Mouse (Mus musculus) midbrain, postnatal 0 days (tissue): ENCODE measurements around the gene Rdh7. TPM values are rescaled to one million over a fixed set of nuclear protein-coding genes. Genes with fewer than 3 reads are reported as not detected.
"Not testable (repeated sequence)": the region's sequence is repeated elsewhere in the genome, so short reads cannot be mapped to it uniquely, and the experiment has no call there.

Experiments
- ATAC-seq: fragments of 200-750 bp; cut with Nextera tagmentation; 2 replicates; pipeline ENCODE4 v1.8.0; 2017; ENCODE audit warnings: moderate number of reproducible peaks, mild to moderate bottlenecking, moderate TSS enrichment, moderate library complexity; ENCODE audit not compliant: low FRiP score
- DNase-seq: peaks from one replicate; pipeline ENCODE4 v3.0.0-alpha.2; 2015; ENCODE audit warnings: low spot score
- H3K27ac ChIP-seq: fragments of 300-500 bp; sonication (generic); 2 replicates; pipeline ENCODE4 v1.5.1; 2014; ENCODE audit warnings: low read depth, mild to moderate bottlenecking, low read length, mixed read lengths
- H3K27me3 ChIP-seq: fragments of 300-500 bp; sonication (generic); 2 replicates; pipeline ENCODE4 v1.6.1; 2014; ENCODE audit warnings: low read length, control low read depth, mixed read lengths; ENCODE audit not compliant: insufficient read depth
- H3K36me3 ChIP-seq: fragments of 300-500 bp; sonication (generic); 2 replicates; pipeline ENCODE4 v1.6.1; 2014; ENCODE audit warnings: low read length, control low read depth, mixed read lengths; ENCODE audit not compliant: insufficient read depth
- H3K4me1 ChIP-seq: fragments of 300-500 bp; sonication (generic); 2 replicates; pipeline ENCODE4 v1.6.1; 2014; ENCODE audit warnings: mild to moderate bottlenecking, control low read depth, antibody characterized with exemption, low read length, mixed read lengths; ENCODE audit not compliant: insufficient read depth
- H3K4me2 ChIP-seq: fragments of 300-500 bp; sonication (generic); 2 replicates; pipeline ENCODE4 v1.6.1; 2014; ENCODE audit warnings: low read depth, mild to moderate bottlenecking, low read length, mixed read lengths; ENCODE audit not compliant: poor library complexity, severe bottlenecking
- H3K4me3 ChIP-seq: fragments of 300-500 bp; sonication (generic); 2 replicates; pipeline ENCODE4 v1.5.1; 2014; ENCODE audit warnings: low read depth, mild to moderate bottlenecking, low read length, moderate library complexity
- H3K9ac ChIP-seq: fragments of 300-500 bp; sonication (generic); replicated peaks from 2 replicates; pipeline ENCODE4 v1.6.1; 2014; ENCODE audit warnings: mild to moderate bottlenecking, low read length, moderate library complexity, mixed read lengths; ENCODE audit not compliant: poor library complexity, severe bottlenecking
- H3K9me3 ChIP-seq: fragments of 300-500 bp; sonication (generic); 2 replicates; pipeline ENCODE4 v1.6.1; 2016; ENCODE audit warnings: low read length, control low read depth
- CTCF ChIP-seq: IDR thresholded peaks from 2 replicates; pipeline ENCODE4 v1.5.1; 2016; ENCODE audit warnings: antibody characterized with exemption, mild to moderate bottlenecking
- WGBS: fragments of 180-500 bp; shearing (Covaris S2); extraction: QIAGEN DNeasy Blood & Tissue Kit; methylation state at CpG from one replicate; pipeline ENCODE4 v1.1.7; 2014; 5-methylcytosine and 5-hydroxymethylcytosine counted together
- polyA plus RNA-seq: library from polyadenylated mRNA; unstranded; fragments of >200 nt; fragmentation: Nextera tagmentation; extraction: Ambion mirVana; gene quantifications from 2 replicates; pipeline ENCODE4 v1.2.1, GENCODE M21; 2015
- total RNA-seq: library from RNA; depleted of rRNA; stranded (reverse); fragments of >200 nt; gene quantifications from 2 replicates; pipeline ENCODE4 v1.2.3, GENCODE M21; 2014; rRNA removed

The Rdh7 gene
- total and polyA plus RNA-seq, 2 experiments from 2014 or later = not detected

DNA sequence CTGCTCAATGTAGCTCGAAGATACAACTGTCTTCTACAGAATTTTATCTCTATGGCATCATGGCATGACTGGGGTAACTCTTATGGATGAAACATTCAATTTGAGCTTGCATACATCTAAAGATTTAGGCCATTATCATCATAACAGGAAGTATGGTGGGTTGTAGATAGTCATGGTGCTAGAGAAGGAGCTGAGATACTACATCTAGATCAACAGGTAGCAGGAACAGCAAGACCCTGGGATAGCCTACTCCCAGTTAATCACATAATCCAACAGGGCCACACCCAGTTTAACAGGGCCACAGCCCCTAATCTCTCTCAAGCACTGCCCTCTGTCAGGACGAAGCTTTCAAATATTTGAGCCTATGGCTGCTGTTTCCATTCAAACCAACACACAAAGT, 47.8 kb downstream of the Rdh7 start:
- Histone ChIP-seq H3K4me3 (no peak overlapping the region), H3K27me3 (no peaks in the 10 kb centered on the region), H3K36me3 (no peaks in the 10 kb centered on the region), H3K9ac (no peak overlapping the region), H3K27ac (no peak overlapping the region), H3K9me3 (no peaks in the 10 kb centered on the region), H3K4me2 (no peak overlapping the region), H3K4me1 (no peaks in the 10 kb centered on the region)
- ATAC-seq (no peak), DNase-seq (no peak)
- WGBS = 61% methylated on average over 2 of the region's 2 CpGs
- TF ChIP-seq CTCF = no peak

DNA sequence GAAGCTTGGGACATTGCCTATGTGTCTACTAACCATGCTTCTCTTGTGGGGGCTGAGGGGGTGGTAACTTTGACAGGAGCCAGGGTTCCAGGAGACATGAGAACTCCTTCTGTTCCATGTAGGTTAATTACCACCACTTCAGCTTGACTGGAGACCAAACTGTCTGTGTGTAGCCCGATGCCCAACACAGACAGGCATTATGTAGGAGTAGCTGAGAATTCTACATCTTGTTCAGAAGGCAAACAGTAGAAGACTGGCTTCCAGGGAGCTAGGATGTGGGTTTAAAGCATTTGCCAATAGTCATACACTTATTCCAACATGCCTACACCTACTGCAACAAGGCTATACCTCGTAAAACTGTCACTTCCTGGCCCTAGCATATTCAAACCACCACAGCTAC, 50.1 kb downstream of the Rdh7 start:
- H3K36me3 ChIP-seq = no peaks in the 10 kb centered on the region
- 80% methylated on average over 2 of the region's 2 CpGs for WGBS
- H3K9me3 ChIP-seq = no peaks in the 10 kb centered on the region
- H3K27ac ChIP-seq = no peak overlapping the region
- H3K4me3 ChIP-seq = no peak overlapping the region
- no peak overlapping the region for H3K4me2 ChIP-seq
- no peak for TF ChIP-seq CTCF
- no peaks in the 10 kb centered on the region for H3K27me3 ChIP-seq
- H3K4me1 ChIP-seq = no peaks in the 10 kb centered on the region
- no peak overlapping the region for H3K9ac ChIP-seq
- DNase-seq (no peak), ATAC-seq (no peak)

DNA sequence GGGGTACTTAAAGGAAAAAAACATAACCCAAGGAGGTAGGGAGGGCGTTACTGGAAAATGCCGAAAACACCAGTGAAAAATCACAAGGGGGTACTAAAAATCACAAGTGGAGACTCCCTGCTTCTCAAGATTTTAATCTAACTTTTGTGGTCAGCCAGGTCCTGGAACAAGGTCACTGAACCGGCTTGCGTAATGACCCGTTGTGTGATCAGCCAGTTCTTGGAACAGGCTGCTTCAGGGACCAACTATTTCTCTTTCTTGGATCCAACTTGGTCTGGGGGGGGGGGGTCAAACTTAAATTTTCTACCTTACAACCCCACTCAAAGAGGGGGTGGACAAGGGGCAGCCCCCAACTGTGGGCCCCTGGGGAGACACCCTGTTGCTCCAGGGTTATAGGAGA, 50.8 kb downstream of the Rdh7 start:
- H3K4me1 ChIP-seq, H3K9me3 ChIP-seq, H3K36me3 ChIP-seq, H3K4me2 ChIP-seq, H3K9ac ChIP-seq, ATAC-seq, H3K27me3 ChIP-seq, H3K27ac ChIP-seq, H3K4me3 ChIP-seq, DNase-seq: not testable (repeated sequence)
- 90% methylated on average over 5 of the region's 5 CpGs for WGBS

DNA sequence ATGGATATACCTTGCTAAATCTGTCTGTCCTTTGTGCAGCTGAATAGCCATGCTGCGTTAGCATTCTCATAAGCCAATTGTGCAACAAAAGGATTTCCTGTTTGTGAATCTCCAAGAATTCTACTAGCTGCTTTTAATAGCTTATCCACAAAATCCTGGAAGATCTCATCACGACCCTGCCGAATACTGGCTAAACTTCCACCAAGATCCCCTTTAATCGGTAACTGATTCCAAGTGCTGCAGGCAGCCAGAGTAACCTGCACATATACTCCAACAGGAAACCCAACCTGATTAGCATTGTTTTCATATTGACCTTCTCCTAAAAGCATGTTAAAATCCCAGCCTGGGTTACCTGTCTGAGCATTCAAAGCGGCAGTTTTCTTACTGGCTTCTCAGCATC, 53.3 kb downstream of the Rdh7 start:
- ATAC-seq = no peak
- H3K27me3 ChIP-seq = no peaks in the 10 kb centered on the region
- 75% methylated on average over 5 of the region's 5 CpGs for WGBS

DNA sequence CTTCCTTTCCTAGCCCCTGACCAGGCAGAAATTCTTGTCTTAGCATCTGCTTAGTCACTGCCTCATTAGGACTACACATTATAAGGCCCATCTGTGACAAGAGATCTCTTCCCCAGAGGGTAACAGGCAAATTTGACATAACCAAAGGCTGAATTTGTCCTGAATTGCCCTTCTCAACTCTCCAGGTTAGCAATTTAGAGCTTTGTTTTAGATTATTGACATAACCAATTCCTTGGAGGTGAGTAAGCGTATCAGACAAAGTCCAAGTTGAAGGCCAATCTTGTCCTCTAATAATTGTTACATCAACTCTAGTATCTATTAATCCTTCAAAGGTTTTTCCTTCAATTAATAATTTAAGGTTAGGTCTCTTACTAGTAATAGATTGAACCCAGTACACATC, 54.4 kb downstream of the Rdh7 start:
- not testable (repeated sequence) for H3K4me2 ChIP-seq, H3K9ac ChIP-seq, H3K36me3 ChIP-seq, H3K4me3 ChIP-seq, H3K27me3 ChIP-seq, H3K27ac ChIP-seq, DNase-seq, H3K9me3 ChIP-seq, H3K4me1 ChIP-seq, ATAC-seq
- 97% methylated on average over 1 of the region's 1 CpGs for WGBS

More for the DNA sequence above, 53.3 kb downstream of the Rdh7 start:
- no peak for TF ChIP-seq CTCF
- no peak overlapping the region for H3K9ac ChIP-seq
- H3K27ac ChIP-seq = no peak overlapping the region
- H3K9me3 ChIP-seq = no peaks in the 10 kb centered on the region
- H3K4me2 ChIP-seq = no peak overlapping the region
- H3K4me1 ChIP-seq = no peaks in the 10 kb centered on the region
- no peak for DNase-seq
- H3K36me3 ChIP-seq = no peaks in the 10 kb centered on the region
- H3K4me3 ChIP-seq = no peak overlapping the region

Other genes with a start within 250 kb of the Rdh7 start
- 6.1 and 10.2 TPM in 2 replicates for gene Stat6, start 245.8 kb downstream of the Rdh7 start, total RNA-seq
- 3.9 and 4.3 TPM in 2 replicates for gene Stat6, start 245.8 kb downstream of the Rdh7 start, polyA plus RNA-seq
- 3.2 and 3.7 TPM in 2 replicates for gene Nemp1, start 221.9 kb downstream of the Rdh7 start, total RNA-seq
- gene Nemp1, start 221.9 kb downstream of the Rdh7 start, polyA plus RNA-seq = 1.4 and 1.7 TPM in 2 replicates
- 4.8 and 5.6 TPM in 2 replicates for gene Nab2, start 220.2 kb downstream of the Rdh7 start, total RNA-seq
- 1.4 and 1.6 TPM in 2 replicates for gene Nab2, start 220.2 kb downstream of the Rdh7 start, polyA plus RNA-seq
- gene Myo1a, start 183.6 kb downstream of the Rdh7 start, total RNA-seq = 0.57 and 0.77 TPM in 2 replicates
- 0.13 and 0.15 TPM in 2 replicates for gene Myo1a, start 183.6 kb downstream of the Rdh7 start, polyA plus RNA-seq
- gene Tac2, start 164.3 kb downstream of the Rdh7 start, total RNA-seq = 0.27 TPM in 1 of 2 replicates, not detected in the other
- 2.0 and 4.5 TPM in 2 replicates for gene Tac2, start 164.3 kb downstream of the Rdh7 start, polyA plus RNA-seq
- gene Zbtb39, start 149.3 kb downstream of the Rdh7 start, total RNA-seq = 13.6 and 15.2 TPM in 2 replicates
- gene Zbtb39, start 149.3 kb downstream of the Rdh7 start, polyA plus RNA-seq = 3.0 and 3.1 TPM in 2 replicates
- 1.6 and 3.2 TPM in 2 replicates for gene Gpr182, start 137.1 kb downstream of the Rdh7 start, total RNA-seq
- 1.8 and 2.7 TPM in 2 replicates for gene Gpr182, start 137.1 kb downstream of the Rdh7 start, polyA plus RNA-seq
- gene Rdh1, start 129.1 kb downstream of the Rdh7 start, total RNA-seq = 0.11 TPM in 1 of 2 replicates, not detected in the other
- gene Rdh1, start 129.1 kb downstream of the Rdh7 start, polyA plus RNA-seq = 0.05 TPM in 1 of 2 replicates, not detected in the other
- gene Rdh16f1, start 129.0 kb downstream of the Rdh7 start, total RNA-seq = 0.27 TPM in 1 of 2 replicates, not detected in the other
- gene Rdh16f1, start 129.0 kb downstream of the Rdh7 start, polyA plus RNA-seq = not detected in 2 replicates
- gene Rdh9, start 112.4 kb downstream of the Rdh7 start, total RNA-seq = 0.66 TPM in 1 of 2 replicates, not detected in the other
- gene Rdh9, start 112.4 kb downstream of the Rdh7 start, polyA plus RNA-seq = 0.60 and 0.63 TPM in 2 replicates
- not detected in 2 replicates for gene Rdh16, start 87.7 kb downstream of the Rdh7 start, total RNA-seq
- gene Rdh16, start 87.7 kb downstream of the Rdh7 start, polyA plus RNA-seq = not detected in 2 replicates
- gene Rdh19, start 38.9 kb downstream of the Rdh7 start, total RNA-seq = not detected in 2 replicates
- gene Rdh19, start 38.9 kb downstream of the Rdh7 start, polyA plus RNA-seq = not detected in 2 replicates
- gene Rdh16f2, start 22.3 kb downstream of the Rdh7 start, total RNA-seq = not detected in 2 replicates
- not detected in 2 replicates for gene Rdh16f2, start 22.3 kb downstream of the Rdh7 start, polyA plus RNA-seq
- gene Sdr9c7, start 9.7 kb upstream of the Rdh7 start, total RNA-seq = 0.99 TPM in 1 of 2 replicates, not detected in the other
- not detected in 2 replicates for gene Sdr9c7, start 9.7 kb upstream of the Rdh7 start, polyA plus RNA-seq
- gene Hsd17b6, start 118.8 kb upstream of the Rdh7 start, total RNA-seq = not detected in 2 replicates
- gene Hsd17b6, start 118.8 kb upstream of the Rdh7 start, polyA plus RNA-seq = not detected in 2 replicates
- gene Prim1, start 126.4 kb upstream of the Rdh7 start, total RNA-seq = 19.8 and 30.1 TPM in 2 replicates
- gene Prim1, start 126.4 kb upstream of the Rdh7 start, polyA plus RNA-seq = 33.5 and 33.6 TPM in 2 replicates
- 415 and 452 TPM in 2 replicates for gene Naca, start 146.8 kb upstream of the Rdh7 start, total RNA-seq
- 443 and 454 TPM in 2 replicates for gene Naca, start 146.8 kb upstream of the Rdh7 start, polyA plus RNA-seq
- 109 and 117 TPM in 2 replicates for gene Ptges3, start 170.1 kb upstream of the Rdh7 start, total RNA-seq
- gene Ptges3, start 170.1 kb upstream of the Rdh7 start, polyA plus RNA-seq = 390 and 433 TPM in 2 replicates
- gene Atp5b, start 194.5 kb upstream of the Rdh7 start, total RNA-seq = 4,011 and 6,126 TPM in 2 replicates
- gene Atp5b, start 194.5 kb upstream of the Rdh7 start, polyA plus RNA-seq = 2,103 and 2,155 TPM in 2 replicates
- gene Baz2a, start 202.8 kb upstream of the Rdh7 start, total RNA-seq = 14.0 and 17.3 TPM in 2 replicates
- 8.0 and 9.3 TPM in 2 replicates for gene Baz2a, start 202.8 kb upstream of the Rdh7 start, polyA plus RNA-seq